Comparison of ENCODE assay signal across 8 mouse cellular contexts in genomic region chr11:102455740-102456396, GRCm38 (mm10). TPM values are rescaled to one million over a fixed set of nuclear protein-coding genes. Genes with fewer than 3 reads are reported as not detected.
DNase-seq lines count a peak whose midpoint lies in the region; ATAC-seq lines count a peak whose summit lies in the region.

No protein-coding gene starts in this region.

- peak overlapping the region; percentile 69 for H3K4me2 ChIP-seq in forebrain, embryonic 16.5 days (ENCODE audit: low read length)
- H3K4me2 ChIP-seq in hindbrain, embryonic 12.5 days (replicated peaks) = peak overlapping the region; percentile 91
- peak overlapping the region; percentile 97 for H3K4me2 ChIP-seq in limb, embryonic 12.5 days
- peak overlapping the region; percentile 73 for H3K4me2 ChIP-seq in midbrain, embryonic 12.5 days (replicated peaks)

- peak; percentile 54 to 69 for DNase-seq in layer of hippocampus, postnatal 10 days (ENCODE audit: low spot score in 2 of 2)
- DNase-seq in layer of hippocampus, adult 9-10 months (ENCODE audit: low spot score) = no peak
- DNase-seq in cerebellum, adult 18-20 months = peak; percentile 67 to 77
- DNase-seq in splenic B cell, adult 2 months (ENCODE audit: low read depth, low spot score) = peak; percentile 72

- peak overlapping the region; percentile 50 for H3K4me3 ChIP-seq in forebrain, embryonic 16.5 days (replicated peaks; ENCODE audit: low read length)
- H3K4me3 ChIP-seq in hindbrain, embryonic 12.5 days = peak overlapping the region; percentile 48
- peak overlapping the region; percentile 55 for H3K4me3 ChIP-seq in limb, embryonic 12.5 days (replicated peaks)
- peak overlapping the region; percentile 49 for H3K4me3 ChIP-seq in midbrain, embryonic 12.5 days

- H3K36me3 ChIP-seq in forebrain, embryonic 16.5 days (ENCODE audit: control insufficient read depth, insufficient read depth) = no peaks in the 10 kb centered on the region
- no peaks in the 10 kb centered on the region for H3K36me3 ChIP-seq in hindbrain, embryonic 12.5 days
- no peaks in the 10 kb centered on the region for H3K36me3 ChIP-seq in limb, embryonic 12.5 days
- H3K36me3 ChIP-seq in midbrain, embryonic 12.5 days = no peaks in the 10 kb centered on the region
- H3K36me3 ChIP-seq in splenic B cell, adult 2 months (ENCODE audit: control insufficient read depth, insufficient read depth, low read length, poor library complexity, severe bottlenecking) = no peaks in the 10 kb centered on the region

- H3K4me1 ChIP-seq in forebrain, embryonic 16.5 days (replicated peaks; ENCODE audit: control insufficient read depth, insufficient read depth, low read length) = peaks cover 12% of the 10 kb centered on the region
- peaks cover 20% of the 10 kb centered on the region for H3K4me1 ChIP-seq in hindbrain, embryonic 12.5 days
- peaks cover 18% of the 10 kb centered on the region for H3K4me1 ChIP-seq in limb, embryonic 12.5 days (replicated peaks)
- H3K4me1 ChIP-seq in midbrain, embryonic 12.5 days = peaks cover 21% of the 10 kb centered on the region

- WGBS in forebrain, embryonic 16.5 days = 0% methylated on average over 36 of the region's 40 CpGs
- whole genome bisulfite sequencing in hindbrain, embryonic 12.5 days = under 1% methylated on average over 40 of the region's 40 CpGs
- under 1% methylated on average over 38 of the region's 40 CpGs for WGBS in limb, embryonic 12.5 days
- WGBS in midbrain, embryonic 12.5 days = under 1% methylated on average over 40 of the region's 40 CpGs

- H3K27me3 ChIP-seq in forebrain, embryonic 16.5 days (replicated peaks; ENCODE audit: control insufficient read depth, insufficient read depth, low read length) = no peaks in the 10 kb centered on the region
- H3K27me3 ChIP-seq in hindbrain, embryonic 12.5 days = peaks cover 22% of the 10 kb centered on the region
- peaks cover 63% of the 10 kb centered on the region for H3K27me3 ChIP-seq in limb, embryonic 12.5 days
- H3K27me3 ChIP-seq in midbrain, embryonic 12.5 days = peaks cover 42% of the 10 kb centered on the region
- H3K27me3 ChIP-seq in splenic B cell, adult 2 months (ENCODE audit: control insufficient read depth, insufficient read depth, low read length, poor library complexity, severe bottlenecking) = no peaks in the 10 kb centered on the region

- ATAC-seq in forebrain, embryonic 16.5 days = peak; percentile 89
- peak; percentile 88 for ATAC-seq in hindbrain, embryonic 12.5 days (ENCODE audit: low FRiP score)
- peak; percentile 90 for ATAC-seq in limb, embryonic 12.5 days (ENCODE audit: insufficient number of reproducible peaks, insufficient read depth, low FRiP score, low TSS enrichment, low read depth)
- ATAC-seq in midbrain, embryonic 12.5 days (ENCODE audit: low FRiP score, low read depth) = peak; percentile 88

- H3K9me3 ChIP-seq in forebrain, embryonic 16.5 days (ENCODE audit: control insufficient read depth, low read length) = no peaks in the 10 kb centered on the region
- no peaks in the 10 kb centered on the region for H3K9me3 ChIP-seq in hindbrain, embryonic 12.5 days (replicated peaks)
- no peaks in the 10 kb centered on the region for H3K9me3 ChIP-seq in limb, embryonic 12.5 days
- no peaks in the 10 kb centered on the region for H3K9me3 ChIP-seq in midbrain, embryonic 12.5 days

- H3K27ac ChIP-seq in forebrain, embryonic 16.5 days (ENCODE audit: low read length) = no peak overlapping the region
- H3K27ac ChIP-seq in hindbrain, embryonic 12.5 days = peak overlapping the region; percentile 61; the same call in 1 of the 2 replicates
- peak overlapping the region; percentile 64 for H3K27ac ChIP-seq in limb, embryonic 12.5 days
- H3K27ac ChIP-seq in midbrain, embryonic 12.5 days (replicated peaks) = peak overlapping the region; percentile 43; the same call in 1 of the 2 replicates

- peak overlapping the region; percentile 57 for H3K9ac ChIP-seq in forebrain, embryonic 16.5 days (replicated peaks; ENCODE audit: low read depth, low read length)
- H3K9ac ChIP-seq in hindbrain, embryonic 12.5 days = peak overlapping the region; percentile 60
- peak overlapping the region; percentile 53 for H3K9ac ChIP-seq in limb, embryonic 12.5 days (replicated peaks)
- peak overlapping the region; percentile 43 for H3K9ac ChIP-seq in midbrain, embryonic 12.5 days (replicated peaks)

RNA-seq across cellular contexts. Expression of gene Fam171a2, which starts 8.4 kb away (rescaled TPM):
- total RNA-seq in layer of hippocampus, postnatal 10 days (2021) = 100 to 1,000 TPM; 115 TPM
- polyA plus RNA-seq in forebrain, embryonic 16.5 days (2015; fragmentation: Nextera tagmentation; extraction: Ambion mirVana) = 16.1 and 17.8 TPM in 2 replicates
- 21.5 and 22.8 TPM in 2 replicates for polyA plus RNA-seq in hindbrain, embryonic 12.5 days (2016; fragmentation: Nextera tagmentation; extraction: Ambion mirVana)
- 9.7 and 10.7 TPM in 2 replicates for polyA plus RNA-seq in limb, embryonic 12.5 days (2016; fragmentation: Nextera tagmentation; extraction: Ambion mirVana)
- polyA plus RNA-seq in midbrain, embryonic 12.5 days (2016; fragmentation: Nextera tagmentation; extraction: Ambion mirVana) = 17.6 and 18.0 TPM in 2 replicates

RNA-seq across cellular contexts. Expression of gene Itga2b, which starts 14.1 kb away (rescaled TPM):
- total RNA-seq in layer of hippocampus, postnatal 10 days (2021) = 1 to 10 TPM; 3.6 to 3.7 TPM
- polyA plus RNA-seq in forebrain, embryonic 16.5 days (2015; fragmentation: Nextera tagmentation; extraction: Ambion mirVana) = 3.6 and 6.6 TPM in 2 replicates
- polyA plus RNA-seq in hindbrain, embryonic 12.5 days (2016; fragmentation: Nextera tagmentation; extraction: Ambion mirVana) = 7.1 and 8.5 TPM in 2 replicates
- polyA plus RNA-seq in limb, embryonic 12.5 days (2016; fragmentation: Nextera tagmentation; extraction: Ambion mirVana) = 6.9 and 7.0 TPM in 2 replicates
- 5.4 and 7.1 TPM in 2 replicates for polyA plus RNA-seq in midbrain, embryonic 12.5 days (2016; fragmentation: Nextera tagmentation; extraction: Ambion mirVana)

RNA-seq across cellular contexts. Expression of gene Grn, which starts 25.8 kb away (rescaled TPM):
- 10 to 100 TPM; 81.8 to 83.7 TPM for total RNA-seq in layer of hippocampus, postnatal 10 days (2021)
- polyA plus RNA-seq in forebrain, embryonic 16.5 days (2015; fragmentation: Nextera tagmentation; extraction: Ambion mirVana) = 68.0 and 72.8 TPM in 2 replicates
- polyA plus RNA-seq in hindbrain, embryonic 12.5 days (2016; fragmentation: Nextera tagmentation; extraction: Ambion mirVana) = 96.9 and 101 TPM in 2 replicates
- polyA plus RNA-seq in limb, embryonic 12.5 days (2016; fragmentation: Nextera tagmentation; extraction: Ambion mirVana) = 101 and 106 TPM in 2 replicates
- 67.0 and 82.7 TPM in 2 replicates for polyA plus RNA-seq in midbrain, embryonic 12.5 days (2016; fragmentation: Nextera tagmentation; extraction: Ambion mirVana)

RNA-seq across cellular contexts. Expression of gene Slc25a39, which starts 48.1 kb away (rescaled TPM):
- 10 to 100 TPM; 74.8 to 80.1 TPM for total RNA-seq in layer of hippocampus, postnatal 10 days (2021)
- 134 and 143 TPM in 2 replicates for polyA plus RNA-seq in forebrain, embryonic 16.5 days (2015; fragmentation: Nextera tagmentation; extraction: Ambion mirVana)
- 148 and 157 TPM in 2 replicates for polyA plus RNA-seq in hindbrain, embryonic 12.5 days (2016; fragmentation: Nextera tagmentation; extraction: Ambion mirVana)
- polyA plus RNA-seq in limb, embryonic 12.5 days (2016; fragmentation: Nextera tagmentation; extraction: Ambion mirVana) = 164 and 174 TPM in 2 replicates
- polyA plus RNA-seq in midbrain, embryonic 12.5 days (2016; fragmentation: Nextera tagmentation; extraction: Ambion mirVana) = 163 and 173 TPM in 2 replicates
